Mouse (Mus musculus): ENCODE results near the gene Rfx8. TPM values are rescaled to one million over a fixed set of nuclear protein-coding genes. Genes with fewer than 3 reads are reported as not detected.
A peak's percentile ranks its signal among the peaks of the same experiment; 100 is the strongest.

The Rfx8 gene
- polyA plus RNA-seq, 1 experiment = 0.16 TPM

DNA sequence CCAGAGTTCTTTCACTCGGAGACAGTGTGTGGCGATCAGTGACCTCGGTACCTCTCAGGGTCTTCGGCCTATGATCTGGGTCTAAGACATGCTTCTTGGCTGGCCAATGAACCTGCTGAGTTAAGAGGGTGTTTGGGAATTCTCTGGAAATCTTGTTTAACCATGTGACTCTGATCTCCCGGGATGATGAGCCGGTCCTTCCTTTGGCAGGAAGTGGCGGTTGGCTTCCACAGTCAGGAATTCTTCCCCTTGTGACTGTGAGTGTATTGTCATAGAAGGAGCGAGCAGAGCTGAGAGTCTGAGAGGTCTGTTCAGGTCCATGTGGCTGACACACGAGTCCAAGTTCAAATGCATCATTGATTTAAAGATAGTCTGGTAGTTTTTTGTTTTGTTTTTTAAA lies 37.4 kb upstream of the Rfx8 start:
- peak; percentile 59 for TF ChIP-seq USF1 (IDR thresholded peaks at IDR 0.05; ENCODE audit: low read depth)
- TF ChIP-seq REST (IDR thresholded peaks at IDR 0.05; ENCODE audit: insufficient read depth, insufficient read length) = no peak
- Histone ChIP-seq H3K79me2 (ENCODE audit: control insufficient read depth, insufficient read depth) (no peaks in the 10 kb centered on the region), H3K4me3 (no peak overlapping the region), H3ac (ENCODE audit: control insufficient read depth, insufficient read length) (no peak overlapping the region), H3K4me2 (ENCODE audit: low read depth) (peak overlapping the region; percentile 26), H3K27me3 (ENCODE audit: control insufficient read depth, insufficient read depth, insufficient read length) (no peaks in the 10 kb centered on the region), H3K36me3 (ENCODE audit: control insufficient read depth, insufficient read depth) (no peaks in the 10 kb centered on the region)

DNA sequence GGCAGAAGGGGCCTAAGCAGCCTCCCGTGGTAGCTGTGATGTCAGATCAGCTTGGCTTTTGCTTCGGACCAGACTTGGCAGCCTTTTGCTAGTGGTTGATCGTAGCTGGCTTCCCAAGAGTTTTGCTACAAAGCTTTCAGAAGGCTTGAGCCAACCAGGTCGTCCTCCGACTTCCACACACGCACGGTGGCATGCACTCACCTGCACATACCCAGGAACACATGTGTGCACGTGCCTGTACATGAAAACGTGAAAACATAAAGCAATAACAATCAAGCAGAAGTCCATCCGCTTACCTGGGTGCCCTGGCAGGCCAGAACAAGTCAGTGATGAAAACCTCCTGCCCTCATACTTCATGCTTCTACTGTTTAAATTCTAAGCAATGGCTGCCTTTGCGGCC lies 36.2 kb upstream of the Rfx8 start:
- Histone ChIP-seq H3ac (ENCODE audit: control insufficient read depth, insufficient read length) (no peak overlapping the region), H3K4me3 (no peak overlapping the region), H3K36me3 (ENCODE audit: control insufficient read depth, insufficient read depth) (no peaks in the 10 kb centered on the region), H3K27me3 (ENCODE audit: control insufficient read depth, insufficient read depth, insufficient read length) (no peaks in the 10 kb centered on the region), H3K4me2 (ENCODE audit: low read depth) (no peak overlapping the region), H3K79me2 (ENCODE audit: control insufficient read depth, insufficient read depth) (no peaks in the 10 kb centered on the region)
- TF ChIP-seq REST (IDR thresholded peaks at IDR 0.05; ENCODE audit: insufficient read depth, insufficient read length) (no peak), MAX (IDR thresholded peaks at IDR 0.05; ENCODE audit: low read depth) (no peak), USF1 (IDR thresholded peaks at IDR 0.05; ENCODE audit: low read depth) (no peak)

DNA sequence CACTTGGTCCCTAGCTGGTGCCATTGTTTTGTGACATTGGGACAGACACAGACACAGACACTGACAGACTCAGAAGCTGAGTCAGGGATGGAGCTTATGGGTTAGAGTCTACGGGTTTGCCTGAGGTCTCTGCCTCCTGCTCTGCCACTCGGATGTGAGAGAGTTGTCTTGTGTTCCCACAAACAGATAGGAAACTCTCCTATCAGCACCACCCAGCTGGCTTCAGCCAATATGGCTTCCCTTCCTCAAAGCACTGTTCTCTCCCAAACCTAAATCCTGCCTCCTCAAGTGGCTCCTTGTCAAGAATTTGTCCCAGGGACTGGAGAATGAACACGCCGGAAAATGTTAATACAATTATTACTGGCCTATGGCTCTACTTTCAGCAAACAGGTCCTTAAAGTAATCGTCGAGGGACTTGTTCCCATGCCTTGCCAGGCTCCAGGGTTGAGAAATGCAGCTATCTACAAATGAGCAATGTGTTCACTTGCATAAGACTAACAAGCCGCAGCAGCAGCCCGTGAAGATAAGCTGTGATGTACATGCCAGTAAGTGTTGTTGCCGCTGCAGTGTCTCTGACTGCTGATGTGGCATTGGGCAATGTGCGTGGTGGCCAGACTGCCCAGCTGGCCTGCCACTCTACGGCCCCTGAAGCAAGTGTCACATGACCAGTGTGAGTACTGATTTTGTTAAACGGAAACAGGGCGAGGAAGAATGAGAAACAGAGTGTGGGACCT lies 33.6 kb upstream of the Rfx8 start:
- TF ChIP-seq POLR2AphosphoS2 (IDR thresholded peaks at IDR 0.05; ENCODE audit: insufficient read length, low read depth) = no peak
- TF ChIP-seq MAX (IDR thresholded peaks at IDR 0.05; ENCODE audit: low read depth) = no peak
- TF ChIP-seq USF1 (IDR thresholded peaks at IDR 0.05; ENCODE audit: low read depth) = peak; percentile 78
- peak; percentile 65; the same call in 1 of the 2 replicates for TF ChIP-seq CEBPB (IDR thresholded peaks at IDR 0.05; ENCODE audit: insufficient read depth, poor library complexity, severe bottlenecking)
- TF ChIP-seq SRF (IDR thresholded peaks at IDR 0.05; ENCODE audit: control insufficient read depth, insufficient read length, low read depth) = no peak
- TF ChIP-seq TCF3 (IDR thresholded peaks at IDR 0.05; ENCODE audit: insufficient read length, low read depth) = peak; percentile 76
- peak in 2 of 3 experiments; percentile 43 to 79 for TF ChIP-seq MYOG (IDR thresholded peaks at IDR 0.05; ENCODE audit: control insufficient read depth in 1 of 3, insufficient read depth in 1 of 3, insufficient read length in 2 of 3, low read depth in 2 of 3)
- TF ChIP-seq POLR2A (IDR thresholded peaks at IDR 0.05; ENCODE audit: insufficient read length, low read depth) = no peak
- no peak for TF ChIP-seq REST (IDR thresholded peaks at IDR 0.05; ENCODE audit: insufficient read depth, insufficient read length)
- peak; percentile 9 for TF ChIP-seq TCF12 (IDR thresholded peaks at IDR 0.05; ENCODE audit: insufficient read depth, poor library complexity, severe bottlenecking)
- peak; percentile 7 to 98 (median 94) for TF ChIP-seq MYOD1 (IDR thresholded peaks at IDR 0.05; ENCODE audit: control insufficient read depth in 1 of 3, insufficient read length in 2 of 3, low read depth in 2 of 3)
- TF ChIP-seq E2F4 (IDR thresholded peaks at IDR 0.05; ENCODE audit: insufficient read depth) = no peak
- Histone ChIP-seq H3K4me2 (ENCODE audit: low read depth) (peak overlapping the region; percentile 31), H3K79me2 (ENCODE audit: control insufficient read depth, insufficient read depth) (no peaks in the 10 kb centered on the region), H3K36me3 (ENCODE audit: control insufficient read depth, insufficient read depth) (no peaks in the 10 kb centered on the region), H3ac (ENCODE audit: control insufficient read depth, insufficient read length) (no peak overlapping the region), H3K4me3 (no peak overlapping the region), H3K27me3 (ENCODE audit: control insufficient read depth, insufficient read depth, insufficient read length) (no peaks in the 10 kb centered on the region)

DNA sequence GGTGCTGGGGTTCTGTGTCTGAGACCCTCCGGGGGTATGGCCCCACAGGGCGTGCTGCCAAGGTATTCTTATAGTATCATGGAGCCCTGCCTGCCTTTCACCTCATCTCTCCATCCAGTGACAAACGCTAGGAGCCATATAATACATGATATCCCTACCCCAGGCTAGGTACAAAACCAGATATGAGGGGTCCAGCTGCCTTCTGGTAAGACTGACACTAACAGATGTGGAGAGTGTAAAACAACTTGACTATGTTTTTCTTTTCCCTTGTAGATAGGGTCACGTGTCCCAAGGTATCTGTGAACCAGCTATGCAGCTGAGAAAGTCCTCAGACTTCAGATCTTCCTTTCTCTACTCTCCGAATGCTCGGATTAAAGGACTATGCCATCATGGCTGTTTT lies 30.7 kb upstream of the Rfx8 start:
- Histone ChIP-seq H3K36me3 (ENCODE audit: control insufficient read depth, insufficient read depth) (no peaks in the 10 kb centered on the region), H3K27me3 (ENCODE audit: control insufficient read depth, insufficient read depth, insufficient read length) (no peaks in the 10 kb centered on the region), H3K4me3 (no peak overlapping the region), H3K4me2 (ENCODE audit: low read depth) (no peak overlapping the region), H3ac (ENCODE audit: control insufficient read depth, insufficient read length) (no peak overlapping the region), H3K79me2 (ENCODE audit: control insufficient read depth, insufficient read depth) (no peaks in the 10 kb centered on the region)
- no peak for TF ChIP-seq SRF (IDR thresholded peaks at IDR 0.05; ENCODE audit: control insufficient read depth, insufficient read length, low read depth)
- TF ChIP-seq MYOD1 (IDR thresholded peaks at IDR 0.05; ENCODE audit: control insufficient read depth in 1 of 3, insufficient read length in 2 of 3, low read depth in 2 of 3) = peak in 2 of 3 experiments; percentile 61 to 81
- TF ChIP-seq USF1 (IDR thresholded peaks at IDR 0.05; ENCODE audit: low read depth) = peak; percentile 7

DNA sequence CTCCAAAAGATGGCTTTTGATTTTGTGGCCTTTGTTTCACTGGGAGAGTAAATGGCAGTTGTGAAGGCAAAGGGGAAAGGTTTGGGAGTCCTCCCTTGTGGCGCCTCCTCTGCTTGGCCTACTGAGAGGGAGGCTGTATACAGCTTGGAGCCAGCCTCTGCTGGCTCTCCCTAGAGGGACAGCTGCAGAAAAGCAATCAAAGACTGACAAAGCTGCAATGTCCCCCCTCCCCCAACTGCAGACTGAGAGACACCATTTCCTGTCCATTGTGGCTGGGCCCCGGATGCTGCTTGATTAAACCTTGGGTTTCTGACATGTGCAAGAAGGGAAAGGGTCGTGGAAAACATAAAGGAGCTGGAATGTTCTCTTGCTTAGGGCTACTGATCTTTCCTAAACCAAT lies 28.9 kb upstream of the Rfx8 start:
- Histone ChIP-seq H3K27me3 (ENCODE audit: control insufficient read depth, insufficient read depth, insufficient read length) (no peaks in the 10 kb centered on the region), H3K79me2 (ENCODE audit: control insufficient read depth, insufficient read depth) (no peaks in the 10 kb centered on the region), H3ac (ENCODE audit: control insufficient read depth, insufficient read length) (no peak overlapping the region), H3K4me3 (no peak overlapping the region), H3K4me2 (ENCODE audit: low read depth) (peak overlapping the region; percentile 18), H3K36me3 (ENCODE audit: control insufficient read depth, insufficient read depth) (no peaks in the 10 kb centered on the region)
- TF ChIP-seq POLR2AphosphoS2 (IDR thresholded peaks at IDR 0.05; ENCODE audit: insufficient read length, low read depth) = no peak
- peak; percentile 28 to 63 (median 49) for TF ChIP-seq MYOD1 (IDR thresholded peaks at IDR 0.05; ENCODE audit: control insufficient read depth in 1 of 3, insufficient read length in 2 of 3, low read depth in 2 of 3)
- TF ChIP-seq TCF3 (IDR thresholded peaks at IDR 0.05; ENCODE audit: insufficient read length, low read depth) = no peak
- peak in 1 of 3 experiments; percentile 59 for TF ChIP-seq MYOG (IDR thresholded peaks at IDR 0.05; ENCODE audit: control insufficient read depth in 1 of 3, insufficient read depth in 1 of 3, insufficient read length in 2 of 3, low read depth in 2 of 3)

DNA sequence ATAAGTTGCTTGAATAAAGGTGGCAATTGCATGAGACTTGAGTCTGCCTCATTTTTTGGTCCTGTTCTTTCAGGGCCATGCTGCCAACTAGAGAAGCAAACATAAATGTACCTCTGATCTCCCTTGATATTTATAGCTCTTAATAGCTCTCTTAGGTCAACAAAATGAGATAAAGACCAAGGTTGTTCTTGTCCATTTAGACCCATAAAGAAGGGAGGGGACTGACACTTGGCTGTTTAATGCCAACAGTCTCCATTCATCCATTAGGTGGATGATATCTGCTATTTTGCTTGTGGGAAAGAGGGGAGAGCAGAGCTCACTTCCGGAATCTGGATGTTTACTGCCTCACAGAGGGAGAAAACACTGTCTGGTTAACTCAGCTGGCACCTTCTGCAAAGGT lies 28.4 kb upstream of the Rfx8 start:
- H3K4me2 ChIP-seq (ENCODE audit: low read depth) = peak overlapping the region; percentile 18
- no peak for TF ChIP-seq MAX (IDR thresholded peaks at IDR 0.05; ENCODE audit: low read depth)
- TF ChIP-seq POLR2A (IDR thresholded peaks at IDR 0.05; ENCODE audit: insufficient read length, low read depth) = no peak
- TF ChIP-seq MYOG (IDR thresholded peaks at IDR 0.05; ENCODE audit: control insufficient read depth in 1 of 3, insufficient read depth in 1 of 3, insufficient read length in 2 of 3, low read depth in 2 of 3) = no peak
- no peak for TF ChIP-seq E2F4 (IDR thresholded peaks at IDR 0.05; ENCODE audit: insufficient read depth)
- no peak for TF ChIP-seq CEBPB (IDR thresholded peaks at IDR 0.05; ENCODE audit: insufficient read depth, poor library complexity, severe bottlenecking)
- TF ChIP-seq MYOD1 (IDR thresholded peaks at IDR 0.05; ENCODE audit: control insufficient read depth in 1 of 3, insufficient read length in 2 of 3, low read depth in 2 of 3) = no peak
- no peak for TF ChIP-seq USF1 (IDR thresholded peaks at IDR 0.05; ENCODE audit: low read depth)
- TF ChIP-seq TCF3 (IDR thresholded peaks at IDR 0.05; ENCODE audit: insufficient read length, low read depth) = no peak
- no peak for TF ChIP-seq TCF12 (IDR thresholded peaks at IDR 0.05; ENCODE audit: insufficient read depth, poor library complexity, severe bottlenecking)
- no peak for TF ChIP-seq POLR2AphosphoS2 (IDR thresholded peaks at IDR 0.05; ENCODE audit: insufficient read length, low read depth)
- TF ChIP-seq REST (IDR thresholded peaks at IDR 0.05; ENCODE audit: insufficient read depth, insufficient read length) = no peak
- no peak for TF ChIP-seq SRF (IDR thresholded peaks at IDR 0.05; ENCODE audit: control insufficient read depth, insufficient read length, low read depth)
- H3ac ChIP-seq (ENCODE audit: control insufficient read depth, insufficient read length) = no peak overlapping the region

More for the DNA sequence above, 28.4 kb upstream of the Rfx8 start:
- H3K36me3 ChIP-seq (ENCODE audit: control insufficient read depth, insufficient read depth) = no peaks in the 10 kb centered on the region
- no peak overlapping the region for H3K4me3 ChIP-seq
- H3K79me2 ChIP-seq (ENCODE audit: control insufficient read depth, insufficient read depth) = no peaks in the 10 kb centered on the region
- no peaks in the 10 kb centered on the region for H3K27me3 ChIP-seq (ENCODE audit: control insufficient read depth, insufficient read depth, insufficient read length)
